Mouse (Mus musculus) stomach, embryonic 14.5 days (tissue): ENCODE measurements around the gene Pdia6. TPM values are rescaled to one million over a fixed set of nuclear protein-coding genes. Genes with fewer than 3 reads are reported as not detected.
A peak's percentile ranks its signal among the peaks of the same experiment; 100 is the strongest.

Experiments used
- ATAC-seq: fragments of 200-750 bp; cut with Nextera tagmentation; 2 replicates; pipeline ENCODE4 v1.8.0; 2017; ENCODE audit warnings: low read depth, moderate TSS enrichment; ENCODE audit not compliant: insufficient number of reproducible peaks, insufficient read depth, low FRiP score
- H3K27ac ChIP-seq: fragments of 300-500 bp; sonication (generic); 2 replicates; pipeline ENCODE4 v1.5.1; 2014; ENCODE audit warnings: mild to moderate bottlenecking, low read length, moderate library complexity, mixed read lengths
- H3K27me3 ChIP-seq: fragments of 300-500 bp; sonication (generic); 2 replicates; pipeline ENCODE4 v1.6.1; 2014; ENCODE audit warnings: low read length, control low read depth, mixed read lengths; ENCODE audit not compliant: control insufficient read depth, insufficient read depth
- H3K36me3 ChIP-seq: fragments of 300-500 bp; sonication (generic); 2 replicates; pipeline ENCODE4 v1.6.1; 2014; ENCODE audit warnings: mild to moderate bottlenecking, control low read depth, low read length, moderate library complexity, mixed read lengths; ENCODE audit not compliant: control insufficient read depth, insufficient read depth
- H3K4me1 ChIP-seq: fragments of 300-500 bp; sonication (generic); 2 replicates; pipeline ENCODE4 v1.6.1; 2014; ENCODE audit warnings: low read length, control low read depth, mixed read lengths; ENCODE audit not compliant: control insufficient read depth, insufficient read depth
- H3K4me2 ChIP-seq: fragments of 300-500 bp; sonication (generic); replicated peaks from 2 replicates; pipeline ENCODE4 v1.6.1; 2014; ENCODE audit warnings: low read depth, low read length, control low read depth
- H3K4me3 ChIP-seq: fragments of 300-500 bp; sonication (generic); 2 replicates; pipeline ENCODE4 v1.5.1; 2014; ENCODE audit warnings: low read depth, low read length, control low read depth
- H3K9ac ChIP-seq: fragments of 300-500 bp; sonication (generic); replicated peaks from 2 replicates; pipeline ENCODE4 v1.6.1; 2014; ENCODE audit warnings: low read depth, mild to moderate bottlenecking, control low read depth, low read length, moderate library complexity, mixed read lengths
- H3K9me3 ChIP-seq: fragments of 300-500 bp; sonication (generic); 2 replicates; pipeline ENCODE4 v1.6.1; 2016; ENCODE audit warnings: low read depth, low read length, control low read depth; ENCODE audit not compliant: control insufficient read depth
- WGBS: fragments of 180-500 bp; shearing (Covaris S2); extraction: QIAGEN DNeasy Blood & Tissue Kit; methylation state at CpG from one replicate; pipeline ENCODE4 v1.1.7; 2014; 5-methylcytosine and 5-hydroxymethylcytosine counted together
- polyA plus RNA-seq: library from polyadenylated mRNA; unstranded; fragments of >200 nt; fragmentation: Nextera tagmentation; extraction: Ambion mirVana; gene quantifications from 2 replicates; pipeline ENCODE4 v1.2.1, GENCODE M21; 2014

Pdia6 gene
- 502 and 548 TPM in 2 replicates for polyA plus RNA-seq

DNA sequence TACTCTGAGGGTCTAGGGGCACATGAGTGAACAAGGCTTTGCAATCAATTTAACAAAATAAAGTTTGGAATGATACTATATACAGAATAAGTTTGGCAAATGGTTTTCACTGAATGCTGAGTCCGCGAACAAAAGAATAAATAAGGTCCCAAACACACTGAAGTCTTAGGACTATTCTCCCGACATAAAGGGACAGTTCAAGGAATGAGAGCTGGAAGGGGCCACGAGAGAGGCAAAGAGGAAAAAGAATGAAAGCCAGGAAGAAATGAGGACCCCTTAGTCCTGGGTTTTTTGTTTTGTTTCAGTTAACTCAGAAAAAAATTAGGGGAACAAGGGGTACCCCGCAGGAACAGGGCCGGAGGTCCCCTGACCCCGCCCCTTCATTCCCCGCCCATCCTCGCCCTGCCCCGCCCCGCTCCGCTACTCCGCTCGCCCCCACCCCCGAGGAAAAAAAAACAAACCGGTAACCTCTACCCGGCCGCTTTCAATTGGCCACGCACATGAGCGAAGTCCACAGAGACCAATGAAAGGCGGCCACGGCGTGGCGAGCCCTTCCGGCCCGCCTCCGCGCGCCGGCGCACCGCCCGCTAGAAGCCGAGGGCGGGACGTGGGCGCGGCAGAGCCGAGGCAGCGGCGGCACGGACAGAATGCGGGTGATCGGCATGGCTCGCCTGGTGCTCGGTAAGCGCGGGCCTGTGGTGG is at the start of gene Pdia6:
TSS of gene Pdia6 (plus strand) at position 575 of the 702 bp plus-strand sequence.
- Histone ChIP-seq H3K27me3 (no peaks in the 10 kb centered on the region), H3K36me3 (peaks cover 12% of the 10 kb centered on the region), H3K27ac (peak within 1 kb of the TSS; percentile 59), H3K9ac (peak within 1 kb of the TSS; percentile 88), H3K4me2 (peak within 1 kb of the TSS; percentile 61), H3K4me1 (peaks cover 14% of the 10 kb centered on the region; the same call in 1 of the 2 replicates), H3K4me3 (peak within 1 kb of the TSS; percentile 94), H3K9me3 (no peaks in the 10 kb centered on the region)
- ATAC-seq = peak; percentile 99
- WGBS = 2% methylated on average over 48 of the region's 48 CpGs

GRCm38 (mm10) chr12:17218390-17218789 is 48.0 kb upstream of the Pdia6 start:
- no peaks in the 10 kb centered on the region for H3K9me3 ChIP-seq
- H3K4me1 ChIP-seq = no peaks in the 10 kb centered on the region
- no peak for ATAC-seq
- no peaks in the 10 kb centered on the region for H3K27me3 ChIP-seq
- H3K27ac ChIP-seq = no peak overlapping the region
- H3K4me3 ChIP-seq = no peak overlapping the region
- no peak overlapping the region for H3K9ac ChIP-seq
- H3K36me3 ChIP-seq = no peaks in the 10 kb centered on the region
- H3K4me2 ChIP-seq = no peak overlapping the region
- WGBS = 67% methylated on average over 8 of the region's 8 CpGs

DNA sequence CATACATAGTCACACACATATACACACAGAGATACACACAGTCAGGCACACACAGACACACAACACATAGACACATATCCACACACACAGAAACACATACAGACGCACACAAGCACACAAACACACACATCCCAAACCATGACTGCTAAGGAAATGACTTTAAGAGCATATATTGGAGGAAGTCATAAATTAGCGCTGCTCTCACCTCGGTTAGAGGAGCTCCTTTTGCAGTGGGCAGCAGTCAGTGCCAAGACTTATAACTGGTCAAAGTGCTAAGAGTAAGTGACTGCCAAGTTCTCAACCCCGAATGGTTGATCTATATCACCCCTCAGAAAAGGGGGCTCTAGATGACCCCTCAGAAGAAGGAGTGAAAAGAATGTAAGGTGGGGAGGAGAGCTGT is 47.2 kb upstream of the Pdia6 start:
- no peaks in the 10 kb centered on the region for H3K9me3 ChIP-seq
- 61% methylated on average over 4 of the region's 4 CpGs for WGBS
- no peak overlapping the region for H3K4me2 ChIP-seq
- H3K9ac ChIP-seq = no peak overlapping the region
- no peak for ATAC-seq
- no peaks in the 10 kb centered on the region for H3K4me1 ChIP-seq
- H3K27me3 ChIP-seq = no peaks in the 10 kb centered on the region
- H3K36me3 ChIP-seq = no peaks in the 10 kb centered on the region
- no peak overlapping the region for H3K4me3 ChIP-seq
- H3K27ac ChIP-seq = no peak overlapping the region

DNA sequence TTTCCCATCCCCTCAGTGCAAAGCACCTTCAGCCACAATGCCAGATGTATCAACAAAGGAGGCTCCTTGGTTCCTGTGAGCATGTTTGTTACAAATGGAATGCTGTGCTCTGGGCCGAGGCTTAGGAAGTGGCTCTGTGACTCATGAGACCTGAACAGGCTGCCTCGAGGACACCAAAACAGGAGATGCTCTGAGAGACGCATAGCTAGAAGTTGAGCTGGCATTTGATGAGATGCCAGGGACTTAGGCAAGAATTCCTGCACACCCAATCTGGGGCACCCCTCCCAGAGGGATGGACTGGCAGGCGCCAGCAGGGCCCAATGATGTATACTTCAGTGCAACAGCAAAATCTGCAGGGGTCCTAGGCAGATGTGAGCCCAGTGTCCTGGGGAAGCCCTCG is 45.7 kb upstream of the Pdia6 start:
- Histone ChIP-seq H3K36me3 (no peaks in the 10 kb centered on the region), H3K4me3 (no peak overlapping the region), H3K9me3 (no peaks in the 10 kb centered on the region), H3K4me2 (no peak overlapping the region), H3K27ac (no peak overlapping the region), H3K27me3 (no peaks in the 10 kb centered on the region), H3K4me1 (no peaks in the 10 kb centered on the region), H3K9ac (no peak overlapping the region)
- no peak for ATAC-seq
- WGBS = 69% methylated on average over 5 of the region's 5 CpGs

- WGBS = 45% methylated on average over 5 of the region's 5 CpGs
- no peak overlapping the region for H3K9ac ChIP-seq
- no peak overlapping the region for H3K4me2 ChIP-seq
- H3K36me3 ChIP-seq = no peaks in the 10 kb centered on the region
- H3K27me3 ChIP-seq = no peaks in the 10 kb centered on the region
- no peaks in the 10 kb centered on the region for H3K4me1 ChIP-seq
- no peaks in the 10 kb centered on the region for H3K9me3 ChIP-seq
- no peak overlapping the region for H3K27ac ChIP-seq
- no peak for ATAC-seq
- H3K4me3 ChIP-seq = no peak overlapping the region
Observed at GRCm38 (mm10) chr12:17221891-17222428, 44.4 kb upstream of the Pdia6 start.

- Histone ChIP-seq H3K36me3 (no peaks in the 10 kb centered on the region), H3K4me2 (no peak overlapping the region), H3K9ac (no peak overlapping the region), H3K4me3 (no peak overlapping the region), H3K9me3 (no peaks in the 10 kb centered on the region), H3K27me3 (no peaks in the 10 kb centered on the region), H3K27ac (no peak overlapping the region), H3K4me1 (no peaks in the 10 kb centered on the region)
- ATAC-seq = no peak
- WGBS = 63% methylated on average over 3 of the region's 3 CpGs
Observed at GRCm38 (mm10) chr12:17223050-17223449, 43.3 kb upstream of the Pdia6 start.

GRCm38 (mm10) chr12:17225012-17225411 is 41.3 kb upstream of the Pdia6 start:
- no peak overlapping the region for H3K9ac ChIP-seq
- no peak for ATAC-seq
- H3K36me3 ChIP-seq = no peaks in the 10 kb centered on the region
- H3K9me3 ChIP-seq = no peaks in the 10 kb centered on the region
- H3K4me3 ChIP-seq = no peak overlapping the region
- H3K4me2 ChIP-seq = no peak overlapping the region
- WGBS = 87% methylated on average over 5 of the region's 5 CpGs
- H3K4me1 ChIP-seq = no peaks in the 10 kb centered on the region
- no peaks in the 10 kb centered on the region for H3K27me3 ChIP-seq
- no peak overlapping the region for H3K27ac ChIP-seq

DNA sequence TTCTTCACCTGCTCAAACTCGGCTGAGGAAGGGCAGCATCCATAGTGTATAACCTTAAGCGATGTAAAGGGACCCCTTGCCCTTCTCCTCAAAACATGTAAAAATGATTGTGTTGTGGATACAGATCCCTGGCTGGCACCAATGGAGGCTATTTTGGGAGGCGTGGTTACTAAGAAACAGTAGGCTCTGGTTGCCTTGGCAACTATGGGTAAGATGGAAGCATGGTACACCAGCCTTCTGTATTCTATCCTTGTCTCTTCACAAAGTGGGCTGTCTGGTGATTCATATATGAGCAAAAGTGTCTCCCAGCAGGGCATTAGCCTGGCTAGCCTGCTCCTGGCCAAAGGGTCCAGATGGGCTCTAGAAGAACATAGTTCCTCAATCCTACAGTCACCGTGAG is 38.4 kb upstream of the Pdia6 start:
- no peaks in the 10 kb centered on the region for H3K36me3 ChIP-seq
- ATAC-seq = no peak
- H3K27me3 ChIP-seq = no peaks in the 10 kb centered on the region
- no peaks in the 10 kb centered on the region for H3K4me1 ChIP-seq
- no peak overlapping the region for H3K4me3 ChIP-seq
- no peak overlapping the region for H3K9ac ChIP-seq
- H3K27ac ChIP-seq = no peak overlapping the region
- 82% methylated on average over 4 of the region's 4 CpGs for WGBS
- H3K4me2 ChIP-seq = no peak overlapping the region
- H3K9me3 ChIP-seq = no peaks in the 10 kb centered on the region

DNA sequence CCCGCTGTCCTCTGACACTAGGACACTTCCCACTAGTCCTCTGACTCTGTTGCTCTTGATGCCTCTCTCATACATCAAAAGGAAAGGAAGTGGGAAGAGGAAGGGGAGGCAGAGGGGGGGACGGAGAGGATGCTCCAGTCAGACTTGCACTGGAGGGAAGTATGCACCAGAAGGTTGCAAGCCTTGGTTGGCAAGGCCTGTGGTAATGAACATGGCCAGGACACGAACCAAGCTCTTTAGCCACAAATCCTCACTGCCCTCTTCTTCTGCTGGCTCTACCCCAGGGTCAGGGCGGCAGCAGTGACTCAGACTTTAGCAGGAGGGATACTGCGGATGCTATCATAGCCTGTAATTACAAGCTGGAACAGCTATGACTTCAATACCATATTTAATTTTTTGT is 35.8 kb upstream of the Pdia6 start:
- Histone ChIP-seq H3K4me3 (no peak overlapping the region), H3K9me3 (no peaks in the 10 kb centered on the region), H3K27ac (no peak overlapping the region), H3K36me3 (no peaks in the 10 kb centered on the region), H3K4me1 (no peaks in the 10 kb centered on the region), H3K4me2 (no peak overlapping the region), H3K9ac (no peak overlapping the region), H3K27me3 (no peaks in the 10 kb centered on the region)
- WGBS = 79% methylated on average over 5 of the region's 5 CpGs
- ATAC-seq = no peak
